In the genomic region with DNA sequence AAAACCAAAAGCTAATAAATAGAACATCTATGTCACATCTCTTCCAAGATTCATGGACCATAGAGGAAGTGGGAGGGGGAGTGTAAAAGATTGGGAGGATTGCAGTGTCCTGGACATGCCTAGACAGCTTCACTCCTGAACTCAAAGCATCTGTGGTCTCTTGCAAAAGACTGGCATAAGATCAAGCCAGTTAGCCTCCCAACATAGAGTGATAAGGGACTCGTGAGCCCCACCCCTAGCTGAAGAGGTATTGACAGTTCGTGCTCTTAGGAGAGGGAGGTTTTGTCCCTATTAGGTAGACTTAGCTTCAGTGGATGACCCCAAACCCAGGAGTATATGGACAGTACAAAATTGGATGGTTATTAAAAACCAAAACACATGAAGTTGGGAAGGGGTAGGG, we compare ENCODE assay signal across 26 mouse cellular contexts. TPM values are rescaled to one million over a fixed set of nuclear protein-coding genes. Genes with fewer than 3 reads are reported as not detected.
DNase-seq lines count a peak whose midpoint lies in the region; ATAC-seq and TF ChIP-seq lines count a peak whose summit lies in the region.
"Had no signal": no experiment of that assay in that cellular context is flagged by ENCODE, and none has a peak within 500 bp of the region (broad histone marks: within the 10 kb centered on the region; RNA-seq: fewer than 3 reads in every experiment).

No protein-coding gene starts in this region.

- no peak for TF ChIP-seq EP300 in liver, embryonic 14.5 days (IDR thresholded peaks at IDR 0.05; ENCODE audit: low read depth)

- H3K9me3 ChIP-seq in liver, embryonic 14.5 days (ENCODE audit: control insufficient read depth, low read length) = no peaks in the 10 kb centered on the region
- no peaks in the 10 kb centered on the region for H3K9me3 ChIP-seq in liver, embryonic 11.5 days (ENCODE audit: control insufficient read depth, low read length)
- H3K9me3 ChIP-seq: forebrain, embryonic 10.5 days; forebrain, embryonic 13.5 days; heart, embryonic 10.5 days; heart, embryonic 13.5 days had no signal

- TF ChIP-seq CTCF in layer of hippocampus, adult 2 months (conservative IDR thresholded peaks at IDR 0.05) = no peak
- no peak for TF ChIP-seq CTCF in liver, embryonic 14.5 days (IDR thresholded peaks at IDR 0.05; ENCODE audit: low read depth)

- no peaks in the 10 kb centered on the region for H3K27me3 ChIP-seq in liver, embryonic 14.5 days (ENCODE audit: control insufficient read depth, insufficient read depth, low read length)
- H3K27me3 ChIP-seq in liver, embryonic 11.5 days (replicated peaks; ENCODE audit: control insufficient read depth, insufficient read depth, low read length) = no peaks in the 10 kb centered on the region
- H3K27me3 ChIP-seq: forebrain, embryonic 13.5 days; heart, embryonic 13.5 days had no signal

- H3K27ac ChIP-seq in layer of hippocampus, adult 2 months = peak overlapping the region; percentile 83; the same call in 1 of the 2 replicates
- H3K27ac ChIP-seq in liver, embryonic 14.5 days = no peak overlapping the region
- no peak overlapping the region for H3K27ac ChIP-seq in liver, embryonic 11.5 days (ENCODE audit: low read depth, low read length)
- H3K27ac ChIP-seq: forebrain, embryonic 10.5 days; forebrain, embryonic 13.5 days; heart, adult 2 months; heart, embryonic 10.5 days; heart, embryonic 13.5 days; hindbrain, embryonic 14.5 days; hindbrain, postnatal 0 days had no signal

- no peak overlapping the region for H3K9ac ChIP-seq in liver, embryonic 14.5 days (replicated peaks)
- H3K9ac ChIP-seq in liver, embryonic 11.5 days (ENCODE audit: low read depth, low read length) = no peak overlapping the region
- H3K9ac ChIP-seq: forebrain, embryonic 13.5 days; heart, embryonic 13.5 days; hindbrain, embryonic 14.5 days had no signal

- H3K4me3 ChIP-seq in layer of hippocampus, adult 2 months = no peak overlapping the region
- H3K4me3 ChIP-seq in liver, embryonic 14.5 days (ENCODE audit: insufficient read depth in 1 of 2, low read depth in 2 of 2, low read length in 2 of 2) = no peak overlapping the region
- no peak overlapping the region for H3K4me3 ChIP-seq in liver, embryonic 11.5 days (ENCODE audit: low read depth, low read length)
- H3K4me3 ChIP-seq: forebrain, embryonic 10.5 days; forebrain, embryonic 13.5 days; heart, adult 2 months; heart, embryonic 10.5 days; heart, embryonic 13.5 days had no signal

- H3K36me3 ChIP-seq in liver, embryonic 14.5 days (replicated peaks; ENCODE audit: control insufficient read depth, insufficient read depth, low read depth) = no peaks in the 10 kb centered on the region
- H3K36me3 ChIP-seq in liver, embryonic 11.5 days (ENCODE audit: control insufficient read depth, insufficient read depth, low read length) = no peaks in the 10 kb centered on the region
- H3K36me3 ChIP-seq: forebrain, embryonic 10.5 days; heart, embryonic 10.5 days; heart, embryonic 13.5 days had no signal

- 15% methylated on average over 2 of the region's 2 CpGs for WGBS in liver, embryonic 14.5 days (ENCODE audit: insufficient replicate concordance)
- WGBS in liver, embryonic 11.5 days = 40% methylated on average over 2 of the region's 2 CpGs

- peak; percentile 23; the same call in 1 of the 2 replicates for ATAC-seq in liver, embryonic 14.5 days (ENCODE audit: insufficient read depth)
- ATAC-seq in liver, embryonic 11.5 days (replicated peaks; ENCODE audit: low FRiP score) = no peak
- ATAC-seq in megakaryocyte progenitor cell, adult 5-6 weeks (replicated peaks; ENCODE audit: poor library complexity) = peak; percentile 59; the same call in 1 of the 2 replicates
- no peak for ATAC-seq in frontal cortex, adult (ENCODE audit: low TSS enrichment)
- ATAC-seq: activated CD4-positive, CD25-positive, alpha-beta regulatory T cell, adult 4 months; CD4-positive, CD25-positive, alpha-beta regulatory T cell, adult 4 months; forebrain, embryonic 13.5 days; forebrain, embryonic 16.5 days; hindbrain, postnatal 0 days had no signal

- no peaks in the 10 kb centered on the region; a peak in 1 of 4 replicates for H3K4me1 ChIP-seq in liver, embryonic 14.5 days (replicated peaks; ENCODE audit: control insufficient read depth in 2 of 2, insufficient read depth in 2 of 2, low read length in 1 of 2)
- no peaks in the 10 kb centered on the region; the same call in 1 of the 2 replicates for H3K4me1 ChIP-seq in liver, embryonic 11.5 days (replicated peaks; ENCODE audit: control insufficient read depth, insufficient read depth, low read length)
- H3K4me1 ChIP-seq: forebrain, embryonic 10.5 days had no signal

- no peak overlapping the region for H3K4me2 ChIP-seq in liver, embryonic 14.5 days (ENCODE audit: low read depth)
- no peak overlapping the region for H3K4me2 ChIP-seq in liver, embryonic 11.5 days
- H3K4me2 ChIP-seq: forebrain, embryonic 13.5 days; heart, embryonic 13.5 days; hindbrain, embryonic 14.5 days had no signal

- no peak for DNase-seq in layer of hippocampus, adult 2 months (ENCODE audit: low spot score in 2 of 2)
- DNase-seq in layer of hippocampus, adult 9-10 months (ENCODE audit: low spot score) = no peak
- DNase-seq in liver, embryonic 14.5 days (ENCODE audit: low read depth in 3 of 3, low spot score in 3 of 3) = no peak
- no peak for DNase-seq in liver, embryonic 11.5 days (ENCODE audit: low spot score)
- DNase-seq in urinary bladder, postnatal 4 days (ENCODE audit: low spot score in 2 of 2) = no peak
- DNase-seq: adrenal gland, adult 8-10 months; adrenal gland, postnatal 25 days; cerebellum, adult 18-20 months; cerebellum, adult 9-10 months; cerebellum, postnatal 14 days; gastrocnemius, postnatal 10 days; gastrocnemius, postnatal 36 days; heart, adult 2 months; heart, postnatal 14 days; heart, postnatal 4 days had no signal

RNA-seq across cellular contexts. Expression of gene Reep1, which starts 44.2 kb away (rescaled TPM):
- total RNA-seq in layer of hippocampus, adult 2 months (2021) = 10 to 100 TPM; 69.1 to 71.2 TPM
- polyA plus RNA-seq in liver, embryonic 14.5 days (2012; rRNA removed) = 1.9 TPM in 2 replicates
- polyA plus RNA-seq in liver, embryonic 14.5 days (2014; fragmentation: Nextera tagmentation; extraction: Ambion mirVana) = 2.6 and 3.0 TPM in 2 replicates
- 11.1 and 12.2 TPM in 2 replicates for polyA plus RNA-seq in liver, embryonic 11.5 days (2014; fragmentation: Nextera tagmentation; extraction: Ambion mirVana)
- total RNA-seq in megakaryocyte progenitor cell, adult 5-6 weeks (2015) = 0.32 and 1.1 TPM in 2 replicates
- total RNA-seq in megakaryocyte progenitor cell, adult 5-6 weeks (2017) = 0.71 and 1.0 TPM in 2 replicates

Comparison
In these comparisons a context has a peak if more than half of its experiments do, and no peak if none do; other contexts are left out.
1. ATAC-seq: peak in liver, embryonic 14.5 days (single experiment) and megakaryocyte progenitor cell, adult 5-6 weeks (single experiment); none in liver, embryonic 11.5 days (single experiment) and frontal cortex, adult (single experiment).
2. RNA of gene Reep1, which starts 44.2 kb away (total RNA-seq): 69.1 to 71.2 TPM in layer of hippocampus, adult 2 months; 0.32 to 1.1 TPM in megakaryocyte progenitor cell, adult 5-6 weeks; every median in the first group is over 10 times any median in the second.